Mouse (Mus musculus): Measurements from ENCODE around the gene Cd9. TPM values are rescaled to one million over a fixed set of nuclear protein-coding genes. Genes with fewer than 3 reads are reported as not detected.
A peak's percentile ranks its signal among the peaks of the same experiment; 100 is the strongest.
"Not testable (repeated sequence)": the region's sequence is repeated elsewhere in the genome, so short reads cannot be mapped to it uniquely, and the experiment has no call there.

Gene Cd9
- polyA plus RNA-seq, 1 experiment = 8.6 TPM

- TF ChIP-seq POLR2A (IDR thresholded peaks at IDR 0.05; ENCODE audit: control insufficient read depth, low read depth, low read length) (no peak), CTCF (IDR thresholded peaks at IDR 0.05; ENCODE audit: control insufficient read depth, insufficient read depth, insufficient replicate concordance, low read depth, low read length) (no peak)
- H3K4me3 ChIP-seq (ENCODE audit: control insufficient read depth, low read depth, low read length) = peak overlapping the region; percentile 19
These were observed 4.6 kb downstream of the Cd9 start for GRCm38 (mm10) chr6:125489881-125490559.

GRCm38 (mm10) chr6:125485589-125485988 lies 9.0 kb downstream of the Cd9 start:
- no peak for TF ChIP-seq POLR2A (IDR thresholded peaks at IDR 0.05; ENCODE audit: control insufficient read depth, low read depth, low read length)
- H3K36me3 ChIP-seq (ENCODE audit: control insufficient read depth, insufficient read depth, low read length) = no peaks in the 10 kb centered on the region
- H3K4me3 ChIP-seq (ENCODE audit: control insufficient read depth, low read depth, low read length) = no peak overlapping the region
- H3K27ac ChIP-seq (ENCODE audit: control insufficient read depth, insufficient read depth, low read depth, low read length) = no peak overlapping the region
- H3K27me3 ChIP-seq (ENCODE audit: control insufficient read depth, insufficient read depth, low read length) = no peaks in the 10 kb centered on the region
- peaks cover 9% of the 10 kb centered on the region for H3K4me1 ChIP-seq (ENCODE audit: control insufficient read depth, insufficient read depth, low read length)

More at GRCm38 (mm10) chr6:125489881-125490559, 4.6 kb downstream of the Cd9 start:
- no peaks in the 10 kb centered on the region for H3K36me3 ChIP-seq (ENCODE audit: control insufficient read depth, insufficient read depth, low read length)
- peaks cover 8% of the 10 kb centered on the region for H3K4me1 ChIP-seq (ENCODE audit: control insufficient read depth, insufficient read depth, low read length)
- peaks cover 11% of the 10 kb centered on the region for H3K27me3 ChIP-seq (ENCODE audit: control insufficient read depth, insufficient read depth, low read length)
- H3K27ac ChIP-seq (ENCODE audit: control insufficient read depth, insufficient read depth, low read depth, low read length) = peak overlapping the region; percentile 6; the same call in 1 of the 2 replicates

GRCm38 (mm10) chr6:125484721-125485120 lies 9.9 kb downstream of the Cd9 start:
- Histone ChIP-seq H3K4me1 (ENCODE audit: control insufficient read depth, insufficient read depth, low read length) (peaks cover 11% of the 10 kb centered on the region), H3K27ac (ENCODE audit: control insufficient read depth, insufficient read depth, low read depth, low read length) (no peak overlapping the region), H3K36me3 (ENCODE audit: control insufficient read depth, insufficient read depth, low read length) (no peaks in the 10 kb centered on the region), H3K27me3 (ENCODE audit: control insufficient read depth, insufficient read depth, low read length) (no peaks in the 10 kb centered on the region), H3K4me3 (ENCODE audit: control insufficient read depth, low read depth, low read length) (no peak overlapping the region)
- TF ChIP-seq POLR2A (IDR thresholded peaks at IDR 0.05; ENCODE audit: control insufficient read depth, low read depth, low read length) (no peak), CTCF (IDR thresholded peaks at IDR 0.05; ENCODE audit: control insufficient read depth, insufficient read depth, insufficient replicate concordance, low read depth, low read length) (no peak)

GRCm38 (mm10) chr6:125484313-125484660 lies 10.3 kb downstream of the Cd9 start:
- not testable (repeated sequence) for H3K27ac ChIP-seq (ENCODE audit: control insufficient read depth, insufficient read depth, low read depth, low read length); H3K4me3 ChIP-seq (ENCODE audit: control insufficient read depth, low read depth, low read length); H3K36me3 ChIP-seq (ENCODE audit: control insufficient read depth, insufficient read depth, low read length); H3K27me3 ChIP-seq (ENCODE audit: control insufficient read depth, insufficient read depth, low read length)
- H3K4me1 ChIP-seq (ENCODE audit: control insufficient read depth, insufficient read depth, low read length) = peaks cover 11% of the 10 kb centered on the region

- H3K27me3 ChIP-seq (ENCODE audit: control insufficient read depth, insufficient read depth, low read length) = no peaks in the 10 kb centered on the region
- no peak overlapping the region for H3K27ac ChIP-seq (ENCODE audit: control insufficient read depth, insufficient read depth, low read depth, low read length)
- no peak for TF ChIP-seq POLR2A (IDR thresholded peaks at IDR 0.05; ENCODE audit: control insufficient read depth, low read depth, low read length)
- TF ChIP-seq CTCF (IDR thresholded peaks at IDR 0.05; ENCODE audit: control insufficient read depth, insufficient read depth, insufficient replicate concordance, low read depth, low read length) = no peak
- no peak overlapping the region for H3K4me3 ChIP-seq (ENCODE audit: control insufficient read depth, low read depth, low read length)
- H3K4me1 ChIP-seq (ENCODE audit: control insufficient read depth, insufficient read depth, low read length) = peaks cover 11% of the 10 kb centered on the region
- H3K36me3 ChIP-seq (ENCODE audit: control insufficient read depth, insufficient read depth, low read length) = no peaks in the 10 kb centered on the region
These were observed 10.9 kb downstream of the Cd9 start for GRCm38 (mm10) chr6:125483515-125484312.

- Histone ChIP-seq H3K27me3 (ENCODE audit: control insufficient read depth, insufficient read depth, low read length) (no peaks in the 10 kb centered on the region), H3K4me3 (ENCODE audit: control insufficient read depth, low read depth, low read length) (no peak overlapping the region), H3K4me1 (ENCODE audit: control insufficient read depth, insufficient read depth, low read length) (peaks cover 11% of the 10 kb centered on the region), H3K27ac (ENCODE audit: control insufficient read depth, insufficient read depth, low read depth, low read length) (no peak overlapping the region), H3K36me3 (ENCODE audit: control insufficient read depth, insufficient read depth, low read length) (no peaks in the 10 kb centered on the region)
- TF ChIP-seq CTCF (IDR thresholded peaks at IDR 0.05; ENCODE audit: control insufficient read depth, insufficient read depth, insufficient replicate concordance, low read depth, low read length) = no peak
- TF ChIP-seq POLR2A (IDR thresholded peaks at IDR 0.05; ENCODE audit: control insufficient read depth, low read depth, low read length) = no peak
These were observed 12.2 kb downstream of the Cd9 start for GRCm38 (mm10) chr6:125482427-125482831.

- no peaks in the 10 kb centered on the region for H3K27me3 ChIP-seq (ENCODE audit: control insufficient read depth, insufficient read depth, low read length)
- TF ChIP-seq CTCF (IDR thresholded peaks at IDR 0.05; ENCODE audit: control insufficient read depth, insufficient read depth, insufficient replicate concordance, low read depth, low read length) (no peak), POLR2A (IDR thresholded peaks at IDR 0.05; ENCODE audit: control insufficient read depth, low read depth, low read length) (no peak)
- H3K36me3 ChIP-seq (ENCODE audit: control insufficient read depth, insufficient read depth, low read length) = no peaks in the 10 kb centered on the region
- peaks cover 11% of the 10 kb centered on the region for H3K4me1 ChIP-seq (ENCODE audit: control insufficient read depth, insufficient read depth, low read length)
- no peak overlapping the region for H3K27ac ChIP-seq (ENCODE audit: control insufficient read depth, insufficient read depth, low read depth, low read length)
- no peak overlapping the region for H3K4me3 ChIP-seq (ENCODE audit: control insufficient read depth, low read depth, low read length)
These were observed 12.8 kb downstream of the Cd9 start for GRCm38 (mm10) chr6:125481667-125482390.

Measured in testis, adult 2 months (tissue).